Mouse (Mus musculus): Measurements from ENCODE around the gene Ubash3a.

GRCm38 (mm10) chr17:31195207-31195606, 12.5 kb upstream of the Ubash3a start:
- TF ChIP-seq TAL1 (IDR thresholded peaks at IDR 0.05; ENCODE audit: low read length) = no peak
- TF ChIP-seq GATA1 (IDR thresholded peaks at IDR 0.05; ENCODE audit: low read length) = no peak
